Mouse (Mus musculus) stomach, embryonic 15.5 days (tissue): ENCODE results near the gene Fam229b. TPM values are rescaled to one million over a fixed set of nuclear protein-coding genes. Genes with fewer than 3 reads are reported as not detected.

Source experiments
- ATAC-seq: fragments of 200-750 bp; cut with Nextera tagmentation; 2 replicates; pipeline ENCODE4 v1.8.0; 2017; ENCODE audit warnings: low read depth, moderate number of reproducible peaks, moderate TSS enrichment; ENCODE audit not compliant: insufficient read depth, low FRiP score
- H3K27ac ChIP-seq: fragments of 300-500 bp; sonication (generic); 2 replicates; pipeline ENCODE4 v1.5.1; 2015; ENCODE audit warnings: mild to moderate bottlenecking, inconsistent platforms
- H3K27me3 ChIP-seq: fragments of 300-500 bp; sonication (generic); replicated peaks from 2 replicates; pipeline ENCODE4 v1.6.1; 2015; ENCODE audit warnings: inconsistent platforms
- H3K36me3 ChIP-seq: fragments of 300-500 bp; sonication (generic); 2 replicates; pipeline ENCODE4 v1.6.1; 2015; ENCODE audit warnings: inconsistent platforms
- H3K4me1 ChIP-seq: fragments of 300-500 bp; sonication (generic); 2 replicates; pipeline ENCODE4 v1.6.1; 2015; ENCODE audit warnings: inconsistent platforms
- H3K4me2 ChIP-seq: fragments of 300-500 bp; sonication (generic); 2 replicates; pipeline ENCODE4 v1.6.1; 2015; ENCODE audit warnings: mild to moderate bottlenecking, inconsistent platforms
- H3K4me3 ChIP-seq: fragments of 300-500 bp; sonication (generic); replicated peaks from 2 replicates; pipeline ENCODE4 v1.5.1; 2015; ENCODE audit warnings: inconsistent platforms
- H3K9ac ChIP-seq: fragments of 300-500 bp; sonication (generic); 2 replicates; pipeline ENCODE4 v1.6.1; 2015; ENCODE audit warnings: inconsistent platforms
- H3K9me3 ChIP-seq: fragments of 300-500 bp; sonication (generic); 2 replicates; pipeline ENCODE4 v1.6.1; 2016; ENCODE audit warnings: inconsistent platforms
- WGBS: fragments of 180-500 bp; shearing (Covaris S2); methylation state at CpG from one replicate; pipeline ENCODE4 v1.1.7; 2015; 5-methylcytosine and 5-hydroxymethylcytosine counted together
- polyA plus RNA-seq: library from polyadenylated mRNA; unstranded; fragments of >200 nt; fragmentation: Nextera tagmentation; extraction: Ambion mirVana; gene quantifications from 2 replicates; pipeline ENCODE4 v1.2.1, GENCODE M21; 2015

The Fam229b gene
- 8.7 and 8.8 TPM in 2 replicates for polyA plus RNA-seq

DNA sequence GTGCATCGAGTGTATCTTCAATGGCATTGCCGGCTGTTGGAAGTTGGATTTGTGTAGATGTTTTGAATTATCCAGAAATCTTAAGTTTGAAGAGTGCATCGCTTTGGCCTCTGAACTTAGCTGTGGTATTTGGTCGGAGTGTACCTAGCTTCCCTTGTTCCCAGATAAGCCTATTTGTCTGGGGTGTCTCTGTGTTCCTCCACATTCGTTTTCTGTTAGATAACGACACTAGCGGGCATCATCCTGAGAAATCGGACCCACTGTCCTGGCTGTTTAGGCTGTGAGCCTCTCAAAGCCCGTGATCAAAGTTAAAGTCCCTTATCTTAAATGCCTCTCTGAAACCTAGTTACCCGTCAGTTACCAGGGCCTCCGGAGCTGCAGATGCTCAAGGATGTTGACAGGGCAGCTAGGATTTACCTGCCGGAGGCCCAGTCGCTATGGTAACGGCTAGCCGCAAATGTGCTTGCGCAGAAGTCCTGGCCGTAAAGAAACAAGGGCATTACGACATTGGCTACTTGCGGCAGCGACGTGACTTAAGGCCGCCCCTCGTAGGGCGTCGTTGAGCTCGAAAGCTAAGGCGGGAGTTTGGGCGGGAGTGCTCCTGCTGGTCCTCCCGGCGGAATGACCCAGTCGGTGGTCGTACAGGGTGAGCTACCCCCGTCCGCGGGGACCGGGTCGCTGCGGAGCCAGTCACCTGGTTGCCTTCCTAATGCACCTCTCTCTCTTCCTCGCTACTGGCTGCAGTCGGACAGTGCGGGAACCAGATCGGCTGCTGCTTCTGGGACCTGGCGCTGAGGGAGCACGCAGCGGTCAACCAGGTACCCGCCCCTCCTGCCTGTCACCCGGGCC is at the start of gene Fam229b, which contains the start of gene Tube1:
TSS of gene Fam229b (minus strand) at position 453 of the 849 bp plus-strand sequence.
TSS of gene Tube1 (plus strand) at position 515 of the 849 bp plus-strand sequence.
- Histone ChIP-seq H3K9me3 (no peaks in the 10 kb centered on the region), H3K36me3 (0 out of 2 replicates have a peak, but pooled peaks cover 5% of the 10 kb centered on the region), H3K4me3 (peak within 1 kb of the TSS; percentile 76), H3K9ac (peak within 1 kb of the TSS; percentile 66), H3K4me2 (peak within 1 kb of the TSS; percentile 88), H3K27me3 (no peaks in the 10 kb centered on the region), H3K27ac (0 out of 2 replicates have a peak within 1 kb of the TSS, but pooled peaks have one; percentile 16), H3K4me1 (no peaks in the 10 kb centered on the region; the same call in 1 of the 2 replicates)
- ATAC-seq: peak; percentile 90
- WGBS: 4% methylated on average over 47 of the region's 47 CpGs

DNA sequence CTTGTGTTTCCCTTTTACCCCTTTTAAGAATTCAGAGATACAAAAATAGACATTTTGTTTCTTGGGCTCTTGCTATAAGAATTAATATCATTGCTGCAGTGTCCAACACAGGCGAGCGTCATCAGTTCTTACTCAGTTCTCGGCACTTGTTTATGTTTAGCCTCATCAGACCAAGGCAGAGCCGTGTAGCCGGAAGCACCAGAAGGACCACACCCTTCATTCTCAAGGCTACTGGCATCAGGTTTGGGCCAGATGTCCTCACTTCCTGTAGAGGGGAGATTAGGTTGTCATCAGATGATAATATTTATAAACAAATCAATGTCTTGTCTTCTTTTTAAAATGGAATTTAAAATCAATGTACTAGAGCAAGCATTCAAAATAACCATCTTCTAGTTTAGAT is 43.3 kb upstream of the Fam229b start:
- Histone ChIP-seq H3K4me1 (no peaks in the 10 kb centered on the region; the same call in 1 of the 2 replicates), H3K9ac (no peak overlapping the region), H3K4me2 (no peak overlapping the region), H3K36me3 (no peaks in the 10 kb centered on the region), H3K27ac (no peak overlapping the region), H3K9me3 (no peaks in the 10 kb centered on the region), H3K4me3 (no peak overlapping the region), H3K27me3 (no peaks in the 10 kb centered on the region)
- no peak for ATAC-seq
- WGBS: 47% methylated on average over 5 of the region's 5 CpGs

DNA sequence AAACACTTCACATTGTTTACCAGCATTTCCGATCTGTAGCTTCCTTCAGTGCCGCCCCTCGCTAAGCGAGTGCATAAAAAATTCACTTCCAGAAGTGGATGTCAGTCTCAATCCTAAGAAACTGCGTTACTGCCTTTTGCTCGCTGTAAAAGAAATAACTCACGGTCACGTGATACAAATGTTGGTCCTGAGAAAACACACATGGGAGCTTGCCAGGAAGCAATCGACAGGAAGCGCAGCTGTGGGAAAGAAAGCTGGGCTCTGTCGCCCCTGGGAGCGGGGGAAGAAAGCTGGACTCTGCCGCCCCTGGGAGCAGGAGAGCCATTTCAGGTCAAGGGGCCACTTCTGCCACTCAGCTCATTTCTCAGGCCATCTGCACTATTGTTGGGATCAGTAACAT is 39.4 kb upstream of the Fam229b start:
- no peak for ATAC-seq
- WGBS: 17% methylated on average over 13 of the region's 13 CpGs
- H3K9me3 ChIP-seq: no peaks in the 10 kb centered on the region
- no peak overlapping the region for H3K9ac ChIP-seq
- peak overlapping the region; percentile 86 for H3K4me2 ChIP-seq
- peak overlapping the region; percentile 90 for H3K27ac ChIP-seq
- H3K4me3 ChIP-seq: no peak overlapping the region
- no peaks in the 10 kb centered on the region for H3K27me3 ChIP-seq
- H3K4me1 ChIP-seq: peaks cover 3% of the 10 kb centered on the region; the same call in 1 of the 2 replicates
- no peaks in the 10 kb centered on the region for H3K36me3 ChIP-seq

DNA sequence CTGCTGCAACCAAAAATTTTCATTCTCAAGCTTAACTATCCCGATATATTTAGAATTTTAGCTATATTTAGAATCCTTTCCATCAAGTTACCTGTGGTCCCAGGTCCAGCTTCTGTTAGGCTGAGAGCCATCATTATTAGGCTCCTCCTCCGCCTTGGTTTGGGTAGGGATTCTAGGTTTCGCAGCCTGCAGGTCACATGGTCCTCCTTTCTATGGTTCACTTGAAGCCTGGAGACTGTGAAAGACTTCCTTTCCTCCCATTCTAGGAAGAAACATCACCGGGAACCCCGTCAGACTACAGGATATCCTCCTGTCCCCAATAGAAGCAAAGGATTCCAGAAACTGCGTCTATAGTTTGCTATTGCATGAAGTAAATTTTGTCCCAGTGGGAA is 38.8 kb upstream of the Fam229b start:
- ATAC-seq: no peak
- WGBS: 70% methylated on average over 6 of the region's 6 CpGs
- no peak overlapping the region for H3K4me3 ChIP-seq
- H3K4me1 ChIP-seq: peaks cover 3% of the 10 kb centered on the region; the same call in 1 of the 2 replicates
- H3K27ac ChIP-seq: peak overlapping the region; percentile 90
- H3K9me3 ChIP-seq: no peaks in the 10 kb centered on the region
- no peaks in the 10 kb centered on the region for H3K36me3 ChIP-seq
- no peak overlapping the region for H3K9ac ChIP-seq
- H3K27me3 ChIP-seq: no peaks in the 10 kb centered on the region
- peak overlapping the region; percentile 86 for H3K4me2 ChIP-seq

DNA sequence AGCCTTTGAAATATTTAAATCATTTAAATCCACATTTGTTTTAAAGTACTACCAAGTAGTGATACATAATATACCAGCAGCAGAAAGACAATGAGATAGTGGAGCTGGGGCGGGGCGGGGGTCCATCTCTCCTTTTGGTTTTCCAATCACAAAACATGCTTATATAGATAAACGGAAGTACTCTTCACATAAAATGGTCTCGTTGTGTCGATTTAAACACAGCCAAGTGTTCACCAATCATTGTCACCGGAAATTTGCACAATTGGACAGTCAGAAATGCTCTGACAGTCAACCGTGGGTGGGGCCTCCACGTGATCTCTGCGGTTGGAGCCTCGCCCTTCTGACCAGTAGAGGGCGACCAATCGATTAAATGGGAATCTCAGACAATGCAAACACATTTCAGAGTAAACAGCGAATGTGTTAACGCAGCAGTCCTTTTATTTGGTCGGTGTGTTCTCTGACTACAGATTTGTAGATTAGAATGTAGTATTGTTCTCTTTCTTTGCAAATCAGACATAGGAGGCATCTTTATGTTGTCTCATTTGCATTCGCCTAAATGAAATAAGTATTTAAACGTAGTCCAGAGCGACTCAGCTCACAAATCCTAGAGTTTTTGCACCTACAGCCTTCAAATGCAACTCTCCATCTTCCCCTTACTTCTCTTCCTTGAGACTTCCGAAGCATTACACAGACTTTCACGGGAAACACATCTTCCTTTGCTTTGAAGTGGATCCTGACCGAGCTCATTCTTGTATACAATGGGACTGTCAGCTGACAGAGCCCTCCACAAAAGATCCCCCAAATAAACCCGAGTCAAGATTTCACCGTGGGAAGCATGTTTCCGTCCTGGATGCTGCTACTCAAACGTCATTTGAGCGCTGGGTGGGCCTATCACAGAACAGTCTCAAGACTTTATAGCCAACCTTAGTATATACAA is 38.2 kb upstream of the Fam229b start:
- H3K27me3 ChIP-seq: no peaks in the 10 kb centered on the region
- H3K4me3 ChIP-seq: peak overlapping the region; percentile 51
- WGBS: 15% methylated on average over 26 of the region's 26 CpGs
- H3K9ac ChIP-seq: 0 out of 2 replicates have a peak overlapping the region, but pooled peaks have one; percentile 5
- no peaks in the 10 kb centered on the region for H3K9me3 ChIP-seq
- no peaks in the 10 kb centered on the region for H3K36me3 ChIP-seq
- H3K27ac ChIP-seq: peak overlapping the region; percentile 90
- peak overlapping the region; percentile 86 for H3K4me2 ChIP-seq
- peak; percentile 70 for ATAC-seq
- H3K4me1 ChIP-seq: peaks cover 3% of the 10 kb centered on the region; the same call in 1 of the 2 replicates

DNA sequence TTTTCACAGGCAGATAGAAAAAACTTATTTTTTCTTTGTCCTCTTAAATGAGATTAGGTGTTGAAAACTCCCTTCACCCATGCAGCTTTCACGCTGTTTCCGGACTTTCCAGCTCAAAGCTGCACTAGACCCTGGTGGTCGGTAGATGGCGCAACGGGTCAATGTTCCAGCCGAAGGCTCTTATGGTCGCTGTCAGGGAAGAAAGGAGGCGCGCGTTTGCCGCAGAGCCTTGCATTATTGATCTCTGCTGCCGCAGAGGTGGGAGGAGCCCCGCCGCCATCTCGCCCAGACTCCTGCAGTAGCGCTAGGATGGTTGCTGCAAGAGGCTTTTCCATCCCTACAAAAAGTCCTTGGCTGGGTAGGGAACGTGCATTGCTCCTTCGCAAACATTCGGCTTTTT is 37.4 kb upstream of the Fam229b start:
- peak overlapping the region; percentile 86 for H3K4me2 ChIP-seq
- no peaks in the 10 kb centered on the region for H3K9me3 ChIP-seq
- peak overlapping the region; percentile 51 for H3K4me3 ChIP-seq
- peak; percentile 87 for ATAC-seq
- H3K27me3 ChIP-seq: no peaks in the 10 kb centered on the region
- H3K9ac ChIP-seq: 0 out of 2 replicates have a peak overlapping the region, but pooled peaks have one; percentile 5
- H3K36me3 ChIP-seq: no peaks in the 10 kb centered on the region
- H3K4me1 ChIP-seq: peaks cover 3% of the 10 kb centered on the region; the same call in 1 of the 2 replicates
- peak overlapping the region; percentile 90 for H3K27ac ChIP-seq
- under 1% methylated on average over 19 of the region's 19 CpGs for WGBS

DNA sequence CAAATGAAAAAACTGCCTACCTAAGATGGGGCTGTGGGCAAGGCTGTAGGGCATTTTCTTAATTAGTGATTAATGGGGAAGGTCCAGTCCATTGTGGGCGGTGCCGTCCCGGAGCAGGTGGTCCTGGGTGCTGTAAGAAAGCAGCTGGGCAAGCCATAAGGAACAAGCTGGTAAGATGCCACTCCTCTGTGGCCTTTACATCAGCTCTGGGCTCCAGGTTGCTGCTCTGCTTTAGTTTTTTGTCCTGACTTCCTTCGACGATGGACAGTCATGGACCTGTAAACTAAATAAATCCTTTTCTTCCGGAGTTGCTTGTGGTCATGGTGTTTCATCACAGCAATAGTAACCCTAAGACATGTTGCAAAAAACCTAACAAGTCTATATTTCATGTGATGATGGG is 37.0 kb upstream of the Fam229b start:
- H3K4me1 ChIP-seq: peaks cover 3% of the 10 kb centered on the region; the same call in 1 of the 2 replicates
- H3K36me3 ChIP-seq: no peaks in the 10 kb centered on the region
- no peaks in the 10 kb centered on the region for H3K27me3 ChIP-seq
- 11% methylated on average over 6 of the region's 6 CpGs for WGBS
- H3K4me3 ChIP-seq: no peak overlapping the region
- peak overlapping the region; percentile 86 for H3K4me2 ChIP-seq
- H3K9me3 ChIP-seq: no peaks in the 10 kb centered on the region
- H3K27ac ChIP-seq: no peak overlapping the region
- no peak; the same call in 1 of the 2 replicates for ATAC-seq
- H3K9ac ChIP-seq: no peak overlapping the region

DNA sequence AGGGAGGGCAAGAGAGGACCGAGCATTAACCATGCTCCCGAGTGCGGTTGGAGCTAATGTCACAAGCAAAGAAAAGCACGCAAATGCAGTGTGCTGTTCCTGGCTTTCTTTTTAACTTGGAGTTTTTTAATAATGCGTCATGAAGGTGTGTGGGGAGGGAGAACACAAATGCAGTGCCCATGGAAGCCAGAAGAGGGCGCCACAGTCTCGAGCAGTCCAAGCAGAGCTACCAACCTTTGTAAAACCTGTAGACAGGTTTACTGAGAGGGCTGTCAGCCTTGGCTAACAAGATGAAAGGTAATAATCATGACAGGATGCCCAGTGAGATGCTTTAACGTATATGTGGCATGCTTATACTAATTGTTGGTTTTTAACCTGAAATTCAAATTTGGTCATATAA is 36.5 kb upstream of the Fam229b start:
- no peak overlapping the region for H3K9ac ChIP-seq
- H3K4me3 ChIP-seq: no peak overlapping the region
- WGBS: 17% methylated on average over 8 of the region's 8 CpGs
- no peak for ATAC-seq
- no peaks in the 10 kb centered on the region for H3K9me3 ChIP-seq
- H3K4me2 ChIP-seq: peak overlapping the region; percentile 30; the same call in 1 of the 2 replicates
- no peaks in the 10 kb centered on the region for H3K36me3 ChIP-seq
- H3K27me3 ChIP-seq: no peaks in the 10 kb centered on the region
- H3K4me1 ChIP-seq: peaks cover 7% of the 10 kb centered on the region; the same call in 1 of the 2 replicates
- no peak overlapping the region for H3K27ac ChIP-seq

DNA sequence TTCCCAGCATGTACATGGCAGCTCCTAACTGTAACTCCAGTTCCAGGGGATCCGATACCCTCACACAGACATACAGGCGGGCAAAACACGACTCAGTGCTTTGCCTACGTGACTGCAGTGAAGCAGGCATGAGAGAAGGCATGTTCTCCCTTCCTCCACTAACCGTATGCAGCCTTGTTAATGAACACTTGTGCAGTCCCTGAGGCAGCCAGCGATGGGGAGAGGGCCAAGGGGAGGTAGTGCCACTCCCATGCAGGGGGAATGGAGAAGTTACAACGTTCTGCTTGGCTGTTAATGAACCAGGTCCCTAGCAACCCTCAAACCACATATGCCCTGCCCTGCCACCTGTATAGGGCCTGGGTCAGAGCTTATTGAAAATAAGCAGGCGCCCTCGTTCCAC is 35.9 kb upstream of the Fam229b start:
- H3K4me3 ChIP-seq: no peak overlapping the region
- ATAC-seq: no peak
- H3K9ac ChIP-seq: no peak overlapping the region
- no peak overlapping the region for H3K27ac ChIP-seq
- no peaks in the 10 kb centered on the region for H3K36me3 ChIP-seq
- H3K4me2 ChIP-seq: peak overlapping the region; percentile 30; the same call in 1 of the 2 replicates
- H3K4me1 ChIP-seq: peaks cover 8% of the 10 kb centered on the region; the same call in 1 of the 2 replicates
- no peaks in the 10 kb centered on the region for H3K9me3 ChIP-seq
- no peaks in the 10 kb centered on the region for H3K27me3 ChIP-seq
- 57% methylated on average over 9 of the region's 9 CpGs for WGBS

DNA sequence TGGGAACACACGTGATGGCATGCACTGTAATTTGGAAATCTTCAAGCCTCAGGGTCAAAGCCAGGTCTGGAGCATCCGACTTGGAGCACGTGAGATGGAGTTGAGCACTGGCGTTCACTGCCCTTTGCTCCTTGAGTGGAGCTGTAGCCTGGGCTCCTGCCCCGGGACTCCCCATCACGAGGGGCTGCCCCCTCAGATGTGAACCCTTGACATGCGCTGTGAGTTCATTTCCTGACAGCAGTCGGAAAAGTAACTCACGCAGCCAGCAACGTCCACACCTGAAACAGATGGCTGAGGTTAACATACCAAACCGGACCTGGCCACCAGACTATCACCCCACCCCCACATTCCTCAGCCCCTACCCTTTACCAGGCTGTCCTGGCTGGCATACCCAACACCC is 33.9 kb upstream of the Fam229b start:
- Histone ChIP-seq H3K27me3 (no peaks in the 10 kb centered on the region), H3K4me2 (no peak overlapping the region), H3K9ac (no peak overlapping the region), H3K4me3 (no peak overlapping the region), H3K36me3 (no peaks in the 10 kb centered on the region), H3K4me1 (peaks cover 13% of the 10 kb centered on the region; the same call in 1 of the 2 replicates), H3K27ac (no peak overlapping the region), H3K9me3 (no peaks in the 10 kb centered on the region)
- no peak for ATAC-seq
- WGBS: 74% methylated on average over 11 of the region's 11 CpGs

DNA sequence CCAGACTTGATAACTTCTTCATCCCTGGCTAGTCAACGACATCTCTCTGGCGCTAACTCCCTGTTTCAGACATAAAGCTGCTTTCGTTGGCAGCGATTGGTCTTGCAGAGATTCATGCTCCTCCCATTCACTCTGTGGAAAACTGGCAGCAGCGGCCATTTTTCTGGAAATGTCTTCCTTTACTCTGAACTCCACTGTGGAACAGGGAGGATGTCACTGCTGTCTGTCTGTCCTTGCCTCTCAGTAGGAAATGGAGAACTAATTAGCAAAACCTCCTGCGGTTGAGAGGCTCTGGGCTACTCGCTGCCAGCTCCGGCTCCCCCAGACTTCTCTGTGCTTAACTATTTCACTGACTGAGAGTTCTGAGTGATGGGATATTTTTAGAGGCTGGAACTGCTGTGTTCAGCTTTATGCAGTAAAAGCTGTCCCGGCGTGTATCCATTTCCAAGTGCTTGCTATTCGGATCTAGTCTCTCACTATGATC is 32.0 kb upstream of the Fam229b start:
- Histone ChIP-seq H3K27ac (peak overlapping the region; percentile 77), H3K4me1 (peaks cover 11% of the 10 kb centered on the region; the same call in 1 of the 2 replicates), H3K27me3 (no peaks in the 10 kb centered on the region), H3K9me3 (no peaks in the 10 kb centered on the region), H3K4me3 (peak overlapping the region; percentile 27; the same call in 1 of the 2 replicates), H3K36me3 (no peaks in the 10 kb centered on the region), H3K4me2 (peak overlapping the region; percentile 43), H3K9ac (no peak overlapping the region)
- no peak for ATAC-seq
- 26% methylated on average over 11 of the region's 11 CpGs for WGBS
